Mouse (Mus musculus): Measurements from ENCODE around the gene Chchd5. TPM values are rescaled to one million over a fixed set of nuclear protein-coding genes. Genes with fewer than 3 reads are reported as not detected.

Chchd5 gene
- polyA plus RNA-seq, 1 experiment: 19.9 TPM

GRCm38 (mm10) chr2:129132231-129132630 is 2.7 kb downstream of the Chchd5 start:
- 79% methylated on average over 7 of the region's 7 CpGs for WGBS

DNA sequence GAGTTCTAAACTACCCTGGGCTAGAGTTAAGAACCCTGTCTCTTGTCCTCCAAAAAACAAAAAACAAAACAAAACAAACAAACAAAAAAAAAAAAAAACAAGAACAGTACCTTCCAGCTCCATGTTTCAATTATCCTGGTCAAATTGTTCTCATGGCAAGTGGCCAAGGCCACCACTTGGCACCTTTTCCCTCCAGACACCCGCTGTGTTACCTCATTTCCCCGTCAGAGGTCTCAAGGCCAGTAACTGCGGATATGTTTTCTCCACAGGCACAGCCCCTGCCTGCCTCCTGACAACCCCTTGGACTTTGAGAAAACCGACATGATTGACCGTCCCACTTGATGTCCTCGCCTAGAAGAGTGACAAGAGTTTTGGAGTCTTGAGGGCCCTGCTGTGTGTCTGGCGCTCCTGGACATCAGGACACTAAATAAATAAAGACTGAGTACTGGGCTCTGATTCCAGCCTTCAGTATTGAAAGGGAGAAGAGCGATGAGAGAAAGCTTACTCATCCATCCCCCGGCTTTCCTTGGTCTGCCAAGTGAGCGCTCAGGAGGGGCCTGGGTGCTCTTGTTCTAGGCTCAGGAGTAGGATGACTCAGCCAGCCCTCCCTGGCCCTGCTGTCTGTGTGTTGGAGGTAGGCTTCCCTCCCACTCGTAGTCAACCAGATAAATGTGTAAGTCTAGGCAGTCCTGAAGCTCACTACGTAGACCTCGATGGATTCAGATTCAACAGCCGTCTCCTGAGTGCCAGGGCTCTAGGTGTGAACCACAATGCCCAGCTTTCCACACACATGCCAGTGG is 3.7 kb downstream of the Chchd5 start:
- peaks cover 6% of the 10 kb centered on the region; the same call in 1 of the 2 replicates for H3K4me1 ChIP-seq (ENCODE audit: control insufficient read depth, insufficient read depth, low read length)
- H3K4me3 ChIP-seq (replicated peaks; ENCODE audit: control insufficient read depth, low read depth, low read length): no peak overlapping the region
- TF ChIP-seq POLR2A (IDR thresholded peaks at IDR 0.05; ENCODE audit: borderline replicate concordance, control insufficient read depth, low read depth, low read length) (no peak), CTCF (IDR thresholded peaks at IDR 0.05; ENCODE audit: control insufficient read depth, insufficient read depth, low read length) (no peak)
- no peak overlapping the region for H3K27ac ChIP-seq (ENCODE audit: control insufficient read depth, insufficient read depth, low read depth, low read length, poor library complexity)
- 90% methylated on average over 14 of the region's 14 CpGs for WGBS

More at GRCm38 (mm10) chr2:129132231-129132630, 2.7 kb downstream of the Chchd5 start:
- TF ChIP-seq POLR2A (IDR thresholded peaks at IDR 0.05; ENCODE audit: borderline replicate concordance, control insufficient read depth, low read depth, low read length) (no peak), CTCF (IDR thresholded peaks at IDR 0.05; ENCODE audit: control insufficient read depth, insufficient read depth, low read length) (no peak)
- Histone ChIP-seq H3K4me1 (ENCODE audit: control insufficient read depth, insufficient read depth, low read length) (peaks cover 6% of the 10 kb centered on the region; the same call in 1 of the 2 replicates), H3K27ac (ENCODE audit: control insufficient read depth, insufficient read depth, low read depth, low read length, poor library complexity) (no peak overlapping the region), H3K4me3 (replicated peaks; ENCODE audit: control insufficient read depth, low read depth, low read length) (no peak overlapping the region)

DNA sequence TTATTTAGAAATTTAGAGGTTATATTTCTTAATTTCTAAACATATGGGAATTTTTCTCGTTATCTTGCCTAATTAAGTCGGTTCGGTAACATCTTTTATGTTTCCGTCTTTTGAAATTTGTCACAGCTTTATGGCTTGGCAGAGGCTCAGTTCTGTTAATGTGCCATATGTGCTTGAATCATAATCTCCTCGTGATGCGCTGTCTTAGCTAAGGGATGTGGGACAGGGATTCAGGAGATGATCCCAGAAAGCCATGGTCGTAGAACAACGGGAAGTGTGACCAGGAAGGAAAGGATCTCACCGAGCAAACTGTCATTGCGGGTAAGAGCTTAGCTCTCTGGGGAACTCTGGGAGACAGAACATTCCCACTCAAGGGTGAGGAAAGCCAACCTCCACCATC is 10.4 kb downstream of the Chchd5 start:
- TF ChIP-seq CTCF (IDR thresholded peaks at IDR 0.05; ENCODE audit: control insufficient read depth, insufficient read depth, low read length) (no peak), POLR2A (IDR thresholded peaks at IDR 0.05; ENCODE audit: borderline replicate concordance, control insufficient read depth, low read depth, low read length) (no peak)

GRCm38 (mm10) chr2:129148836-129149235 is 19.3 kb downstream of the Chchd5 start:
- Histone ChIP-seq H3K4me1 (ENCODE audit: control insufficient read depth, insufficient read depth, low read length) (no peaks in the 10 kb centered on the region), H3K4me3 (replicated peaks; ENCODE audit: control insufficient read depth, low read depth, low read length) (no peak overlapping the region), H3K27ac (ENCODE audit: control insufficient read depth, insufficient read depth, low read depth, low read length, poor library complexity) (no peak overlapping the region)
- TF ChIP-seq POLR2A (IDR thresholded peaks at IDR 0.05; ENCODE audit: borderline replicate concordance, control insufficient read depth, low read depth, low read length) (no peak), CTCF (IDR thresholded peaks at IDR 0.05; ENCODE audit: control insufficient read depth, insufficient read depth, low read length) (no peak)
- 71% methylated on average over 2 of the region's 2 CpGs for WGBS

More for the DNA sequence above, 10.4 kb downstream of the Chchd5 start:
- 85% methylated on average over 10 of the region's 10 CpGs for WGBS
- Histone ChIP-seq H3K27ac (ENCODE audit: control insufficient read depth, insufficient read depth, low read depth, low read length, poor library complexity) (no peak overlapping the region), H3K4me1 (ENCODE audit: control insufficient read depth, insufficient read depth, low read length) (no peaks in the 10 kb centered on the region; the same call in 1 of the 2 replicates), H3K4me3 (replicated peaks; ENCODE audit: control insufficient read depth, low read depth, low read length) (no peak overlapping the region)

- H3K27ac ChIP-seq (ENCODE audit: control insufficient read depth, insufficient read depth, low read depth, low read length, poor library complexity): no peak overlapping the region
- no peak overlapping the region for H3K4me3 ChIP-seq (replicated peaks; ENCODE audit: control insufficient read depth, low read depth, low read length)
- 88% methylated on average over 5 of the region's 5 CpGs for WGBS
- H3K4me1 ChIP-seq (ENCODE audit: control insufficient read depth, insufficient read depth, low read length): no peaks in the 10 kb centered on the region
- TF ChIP-seq CTCF (IDR thresholded peaks at IDR 0.05; ENCODE audit: control insufficient read depth, insufficient read depth, low read length): no peak
- TF ChIP-seq POLR2A (IDR thresholded peaks at IDR 0.05; ENCODE audit: borderline replicate concordance, control insufficient read depth, low read depth, low read length): no peak
These were observed 20.9 kb downstream of the Chchd5 start for GRCm38 (mm10) chr2:129150386-129150785.

GRCm38 (mm10) chr2:129151111-129151510 is 21.6 kb downstream of the Chchd5 start:
- 50% methylated on average over 9 of the region's 9 CpGs for WGBS
- TF ChIP-seq CTCF (IDR thresholded peaks at IDR 0.05; ENCODE audit: control insufficient read depth, insufficient read depth, low read length) (no peak), POLR2A (IDR thresholded peaks at IDR 0.05; ENCODE audit: borderline replicate concordance, control insufficient read depth, low read depth, low read length) (no peak)
- no peak overlapping the region for H3K4me3 ChIP-seq (replicated peaks; ENCODE audit: control insufficient read depth, low read depth, low read length)
- H3K4me1 ChIP-seq (ENCODE audit: control insufficient read depth, insufficient read depth, low read length): no peaks in the 10 kb centered on the region
- H3K27ac ChIP-seq (ENCODE audit: control insufficient read depth, insufficient read depth, low read depth, low read length, poor library complexity): no peak overlapping the region

DNA sequence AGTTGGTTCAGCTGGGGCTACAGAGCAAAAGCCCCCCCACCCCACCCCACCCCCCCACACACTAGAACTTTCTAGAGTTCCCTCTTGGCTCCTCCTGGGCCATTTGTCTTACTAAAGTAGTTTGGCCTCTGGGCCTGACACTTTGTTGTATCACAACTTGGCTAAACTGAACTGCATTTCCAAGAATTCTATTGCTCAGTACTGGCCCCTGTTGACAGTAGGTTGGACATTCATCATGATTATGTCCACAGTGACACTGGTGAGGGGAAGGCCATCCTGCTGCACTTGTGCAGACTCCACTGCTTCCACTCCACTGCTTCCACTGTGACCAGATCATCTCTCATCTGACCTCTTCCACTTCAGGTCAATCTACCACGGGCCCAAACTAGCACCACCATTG is 23.3 kb downstream of the Chchd5 start:
- 64% methylated on average over 1 of the region's 1 CpGs for WGBS
- Histone ChIP-seq H3K4me1 (ENCODE audit: control insufficient read depth, insufficient read depth, low read length) (no peaks in the 10 kb centered on the region), H3K4me3 (replicated peaks; ENCODE audit: control insufficient read depth, low read depth, low read length) (no peak overlapping the region), H3K27ac (ENCODE audit: control insufficient read depth, insufficient read depth, low read depth, low read length, poor library complexity) (no peak overlapping the region)
- no peak for TF ChIP-seq CTCF (IDR thresholded peaks at IDR 0.05; ENCODE audit: control insufficient read depth, insufficient read depth, low read length)
- TF ChIP-seq POLR2A (IDR thresholded peaks at IDR 0.05; ENCODE audit: borderline replicate concordance, control insufficient read depth, low read depth, low read length): no peak

DNA sequence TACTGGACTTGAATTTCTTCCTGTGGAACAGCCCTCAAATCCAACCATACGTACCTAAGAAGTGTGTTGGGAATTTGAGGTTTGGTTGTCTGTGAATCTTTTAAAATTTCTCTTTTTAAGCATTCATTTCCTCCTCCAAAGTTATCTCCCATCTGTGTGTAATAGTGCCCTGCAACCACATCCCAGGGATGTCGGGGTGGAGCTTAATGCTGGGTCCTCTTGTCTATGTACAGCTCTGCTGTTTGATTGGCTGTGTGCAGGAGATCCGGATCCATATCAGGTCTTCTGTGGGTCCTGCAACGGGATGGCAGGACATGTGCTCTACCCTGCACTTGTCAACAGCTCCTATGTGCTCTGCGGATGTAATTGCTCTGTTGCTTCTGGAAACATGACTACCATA is 35.3 kb downstream of the Chchd5 start:
- 59% methylated on average over 5 of the region's 5 CpGs for WGBS
- Histone ChIP-seq H3K27ac (ENCODE audit: control insufficient read depth, insufficient read depth, low read depth, low read length, poor library complexity) (no peak overlapping the region), H3K4me1 (ENCODE audit: control insufficient read depth, insufficient read depth, low read length) (no peaks in the 10 kb centered on the region; the same call in 1 of the 2 replicates), H3K4me3 (replicated peaks; ENCODE audit: control insufficient read depth, low read depth, low read length) (no peak overlapping the region)
- TF ChIP-seq CTCF (IDR thresholded peaks at IDR 0.05; ENCODE audit: control insufficient read depth, insufficient read depth, low read length) (no peak), POLR2A (IDR thresholded peaks at IDR 0.05; ENCODE audit: borderline replicate concordance, control insufficient read depth, low read depth, low read length) (no peak)

Measured in bone marrow, adult 2 months (tissue).